Mouse (Mus musculus): ENCODE data around the gene Ano4. TPM values are rescaled to one million over a fixed set of nuclear protein-coding genes. Genes with fewer than 3 reads are reported as not detected.

Ano4 gene
- polyA plus RNA-seq, 1 experiment from 2014 or later = 4.5 TPM

Other genes with a start within 250 kb of the Ano4 start
- gene Gas2l3, start 99.2 kb upstream of the Ano4 start, polyA plus RNA-seq (2015; fragmentation: Nextera tagmentation; extraction: Ambion mirVana) = 16.8 and 23.2 TPM in 2 replicates
- 1.2 TPM in 2 replicates for gene Nr1h4, start 188.8 kb upstream of the Ano4 start, polyA plus RNA-seq (2015; fragmentation: Nextera tagmentation; extraction: Ambion mirVana)

All from heart, embryonic 13.5 days (tissue).